Mouse (Mus musculus): ENCODE measurements around the gene Clrn3.

Clrn3 gene

GRCm38 (mm10) chr7:135486645-135487382, 41.6 kb downstream of the Clrn3 start:
- DNase-seq: no peak

- DNase-seq: peak; percentile 66
Observed at GRCm38 (mm10) chr7:135485796-135486410, 42.6 kb downstream of the Clrn3 start.

GRCm38 (mm10) chr7:135485116-135485795, 43.2 kb downstream of the Clrn3 start:
- no peak for DNase-seq

- no peak for DNase-seq
Observed at GRCm38 (mm10) chr7:135484341-135484740, 44.1 kb downstream of the Clrn3 start.

- DNase-seq: no peak
Observed at GRCm38 (mm10) chr7:135483751-135484150, 44.7 kb downstream of the Clrn3 start.

- DNase-seq: no peak
Observed at GRCm38 (mm10) chr7:135481150-135481549, 47.3 kb downstream of the Clrn3 start.

- DNase-seq: no peak
Observed at GRCm38 (mm10) chr7:135479912-135480311, 48.5 kb downstream of the Clrn3 start.

- no peak for DNase-seq
Observed at GRCm38 (mm10) chr7:135479322-135479880, 49.1 kb downstream of the Clrn3 start.

GRCm38 (mm10) chr7:135477256-135477655, 51.2 kb downstream of the Clrn3 start:
- DNase-seq: no peak

GRCm38 (mm10) chr7:135475981-135476380, 52.5 kb downstream of the Clrn3 start:
- DNase-seq: no peak

GRCm38 (mm10) chr7:135470319-135470718, 58.1 kb downstream of the Clrn3 start:
- no peak for DNase-seq

GRCm38 (mm10) chr7:135468631-135469030, 59.8 kb downstream of the Clrn3 start:
- no peak for DNase-seq

GRCm38 (mm10) chr7:135465293-135465692, 63.2 kb downstream of the Clrn3 start:
- no peak for DNase-seq

GRCm38 (mm10) chr7:135464689-135465259, 63.7 kb downstream of the Clrn3 start:
- peak; percentile 79 for DNase-seq

Measured in right cerebral cortex, postnatal 14 days (tissue).